Mouse (Mus musculus): ENCODE measurements around the gene Sec61a1.

Gene Sec61a1

GRCm38 (mm10) chr6:88518404-88519263 lies at the start of gene Sec61a1:
TSS of gene Sec61a1 (minus strand) at chr6:88518905.
- peak; percentile 96 for DNase-seq (ENCODE audit: low spot score in 2 of 2)

GRCm38 (mm10) chr6:88566676-88567075 lies 48.0 kb upstream of the Sec61a1 start:
- DNase-seq (ENCODE audit: low spot score in 2 of 2): no peak

GRCm38 (mm10) chr6:88565033-88565432 lies 46.3 kb upstream of the Sec61a1 start:
- no peak for DNase-seq (ENCODE audit: low spot score in 2 of 2)

GRCm38 (mm10) chr6:88560156-88560555 lies 41.5 kb upstream of the Sec61a1 start:
- DNase-seq (ENCODE audit: low spot score in 2 of 2): no peak

GRCm38 (mm10) chr6:88559688-88560087 lies 41.0 kb upstream of the Sec61a1 start:
- no peak for DNase-seq (ENCODE audit: low spot score in 2 of 2)

GRCm38 (mm10) chr6:88558076-88558475 lies 39.4 kb upstream of the Sec61a1 start:
- DNase-seq (ENCODE audit: low spot score in 2 of 2): no peak

- DNase-seq (ENCODE audit: low spot score in 2 of 2): no peak
Observed at GRCm38 (mm10) chr6:88557548-88557947, 38.8 kb upstream of the Sec61a1 start.

GRCm38 (mm10) chr6:88549916-88550315 lies 31.2 kb upstream of the Sec61a1 start:
- no peak for DNase-seq (ENCODE audit: low spot score in 2 of 2)

- peak in 1 of 2 experiments; percentile 29 for DNase-seq (ENCODE audit: low spot score in 2 of 2)
Observed at GRCm38 (mm10) chr6:88549137-88549814, 30.6 kb upstream of the Sec61a1 start.

GRCm38 (mm10) chr6:88548405-88549049 lies 29.8 kb upstream of the Sec61a1 start:
- DNase-seq (ENCODE audit: low spot score in 2 of 2): no peak

GRCm38 (mm10) chr6:88545397-88545790 lies 26.7 kb upstream of the Sec61a1 start:
- no peak for DNase-seq (ENCODE audit: low spot score in 2 of 2)

GRCm38 (mm10) chr6:88544644-88545396 lies 26.1 kb upstream of the Sec61a1 start:
- no peak for DNase-seq (ENCODE audit: low spot score in 2 of 2)

GRCm38 (mm10) chr6:88544241-88544640 lies 25.5 kb upstream of the Sec61a1 start:
- DNase-seq (ENCODE audit: low spot score in 2 of 2): no peak

GRCm38 (mm10) chr6:88540093-88540755 lies 21.5 kb upstream of the Sec61a1 start:
- no peak for DNase-seq (ENCODE audit: low spot score in 2 of 2)

- no peak for DNase-seq (ENCODE audit: low spot score in 2 of 2)
Observed at GRCm38 (mm10) chr6:88530306-88530705, 11.6 kb upstream of the Sec61a1 start.

GRCm38 (mm10) chr6:88524056-88524455 lies 5.4 kb upstream of the Sec61a1 start:
- DNase-seq (ENCODE audit: low spot score in 2 of 2): no peak

GRCm38 (mm10) chr6:88523451-88523850 lies 4.7 kb upstream of the Sec61a1 start:
- no peak for DNase-seq (ENCODE audit: low spot score in 2 of 2)

- DNase-seq (ENCODE audit: low spot score in 2 of 2): no peak
Observed at GRCm38 (mm10) chr6:88523043-88523442, 4.3 kb upstream of the Sec61a1 start.

- DNase-seq (ENCODE audit: low spot score in 2 of 2): no peak
Observed at GRCm38 (mm10) chr6:88522606-88523005, 3.9 kb upstream of the Sec61a1 start.

- no peak for DNase-seq (ENCODE audit: low spot score in 2 of 2)
Observed at GRCm38 (mm10) chr6:88521821-88522220, 3.1 kb upstream of the Sec61a1 start.
